19 mouse cellular contexts compared by ENCODE assay signal in genomic region chr2:105358040-105358439, GRCm38 (mm10). TPM values are rescaled to one million over a fixed set of nuclear protein-coding genes. Genes with fewer than 3 reads are reported as not detected.
DNase-seq lines count a peak whose midpoint lies in the region; ATAC-seq lines count a peak whose summit lies in the region.
"Had no signal": no experiment of that assay in that cellular context is flagged by ENCODE, and none has a peak within 500 bp of the region (broad histone marks: within the 10 kb centered on the region; RNA-seq: fewer than 3 reads in every experiment).

No protein-coding gene starts in this region.

- peak; percentile 81 for ATAC-seq in CD4-positive, CD25-positive, alpha-beta regulatory T cell, adult 4 months
- peak; percentile 90 for ATAC-seq in activated CD4-positive, CD25-positive, alpha-beta regulatory T cell, adult 4 months
- ATAC-seq in inflammation-experienced regulatory T-cells, adult 6 months = peak; percentile 74
- ATAC-seq: forebrain, embryonic 14.5 days; forebrain, embryonic 16.5 days; Patski had no signal

- peak; percentile 46 for DNase-seq in CD4-positive, CD25-positive, alpha-beta regulatory T cell, adult 2 months (ENCODE audit: low read depth, low spot score)
- DNase-seq in yolk sac, embryonic 10.5 days (ENCODE audit: low spot score) = no peak
- DNase-seq in spleen, adult 18-20 months = no peak
- DNase-seq in spleen, postnatal 14 days (ENCODE audit: low spot score in 2 of 2) = no peak
- DNase-seq: adrenal gland, adult 2 months; adrenal gland, postnatal 14 days; adrenal gland, postnatal 36 days; cerebellum, adult 18-20 months; cerebellum, adult 8-10 months; cerebellum, adult 9-11 months; cerebellum, postnatal 14 days; cerebellum, postnatal 36 days; embryo, embryonic 11 days had no signal

RNA-seq across cellular contexts. Expression of gene Rcn1, which starts 41.1 kb away (rescaled TPM):
- polyA plus RNA-seq in CD4-positive, CD25-positive, alpha-beta regulatory T cell, adult 4 months (2017; shearing (Covaris generic)) = 10 to 100 TPM; 13.3 to 16.9 TPM
- 10 to 100 TPM; 10.1 to 11.2 TPM for polyA plus RNA-seq in activated CD4-positive, CD25-positive, alpha-beta regulatory T cell, adult 4 months (2017; shearing (Covaris generic))
- 10 to 100 TPM in 1 of 3 experiments, 1 to 10 TPM in 2; 7.5 to 17.7 (median 8.5) TPM for polyA plus RNA-seq in inflammation-experienced regulatory T-cells, adult 6 months (2017; shearing (Covaris generic))
